Mouse (Mus musculus) c-Kit-negative CD71-positive TER-119-positive erythroid progenitor cells, embryonic 14.5 days (primary cell): ENCODE data around the gene Trpm2.
"Not testable (repeated sequence)": the region's sequence is repeated elsewhere in the genome, so short reads cannot be mapped to it uniquely, and the experiment has no call there.

ENCODE experiments used
- DNase-seq: peaks from one replicate; pipeline ENCODE4 v3.0.0-alpha.2; 2013; ENCODE audit warnings: low read depth, low spot score

Trpm2 gene

GRCm38 (mm10) chr10:77978351-77979350, 8.3 kb upstream of the Trpm2 start, which contains the start of gene 1810043G02Rik:
TSS of gene 1810043G02Rik (plus strand) at chr10:77978524.
- peak; percentile 95 for DNase-seq

DNA sequence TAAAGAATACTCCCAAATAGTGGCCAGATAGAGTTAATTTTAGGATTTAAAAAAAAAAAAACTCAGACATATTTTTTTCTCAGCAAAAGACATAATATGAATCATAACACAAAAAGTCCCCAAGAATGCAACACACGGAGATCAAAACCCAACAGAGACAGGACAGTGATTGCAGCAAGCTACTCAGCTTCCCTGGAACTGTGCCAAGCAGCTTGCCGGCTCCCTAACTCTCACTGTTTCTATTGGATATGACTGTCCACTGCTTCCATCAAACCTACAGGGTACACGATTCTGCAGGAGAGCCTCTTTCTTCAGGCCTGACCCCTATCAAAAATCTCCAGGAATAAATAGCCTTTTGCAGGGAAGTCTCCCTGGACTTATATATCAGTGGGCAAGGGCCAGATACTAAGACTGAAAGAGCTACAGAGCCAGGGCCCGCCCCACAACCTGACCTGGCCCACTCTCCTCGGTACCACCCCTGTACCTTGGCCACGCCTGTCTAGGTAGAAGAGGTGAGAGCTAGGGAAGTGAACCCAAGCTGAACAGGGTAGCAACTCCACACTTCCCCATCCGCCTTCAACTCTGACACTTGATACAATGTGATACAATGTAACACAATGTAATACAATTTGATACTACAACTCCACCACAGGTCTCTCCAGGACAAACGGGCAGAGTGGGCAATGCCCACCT, 6.2 kb upstream of the Trpm2 start:
- no peak for DNase-seq

- no peak for DNase-seq
Measured at GRCm38 (mm10) chr10:77975653-77976052, 5.3 kb upstream of the Trpm2 start.

DNA sequence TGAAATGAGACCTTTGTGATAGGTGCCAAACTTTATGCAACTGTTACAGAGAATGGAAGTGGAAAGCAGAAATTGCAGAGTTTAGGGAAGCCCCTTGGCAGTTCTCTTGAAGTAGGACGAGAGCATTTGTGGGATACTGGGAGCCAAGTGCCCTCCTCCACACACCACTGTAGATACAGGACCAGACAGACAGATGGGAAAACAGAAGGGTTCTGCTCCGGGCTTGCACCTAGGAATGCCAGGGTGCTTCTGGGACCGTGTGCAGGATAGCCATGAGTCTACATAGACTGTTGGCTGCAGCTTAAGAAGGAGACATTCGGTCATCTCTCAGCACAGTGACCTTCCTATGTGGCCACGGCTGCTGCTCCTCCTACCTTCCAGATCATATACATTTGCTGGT, 4.4 kb upstream of the Trpm2 start:
- no peak for DNase-seq

GRCm38 (mm10) chr10:77974323-77974722, 4.0 kb upstream of the Trpm2 start:
- DNase-seq = no peak

- no peak for DNase-seq
Measured at GRCm38 (mm10) chr10:77971709-77972553, 1.6 kb upstream of the Trpm2 start.

- DNase-seq = no peak
Measured at GRCm38 (mm10) chr10:77971191-77971590, 828 bp upstream of the Trpm2 start.

GRCm38 (mm10) chr10:77969973-77970325, 414 bp downstream of the Trpm2 start:
- DNase-seq = no peak

DNA sequence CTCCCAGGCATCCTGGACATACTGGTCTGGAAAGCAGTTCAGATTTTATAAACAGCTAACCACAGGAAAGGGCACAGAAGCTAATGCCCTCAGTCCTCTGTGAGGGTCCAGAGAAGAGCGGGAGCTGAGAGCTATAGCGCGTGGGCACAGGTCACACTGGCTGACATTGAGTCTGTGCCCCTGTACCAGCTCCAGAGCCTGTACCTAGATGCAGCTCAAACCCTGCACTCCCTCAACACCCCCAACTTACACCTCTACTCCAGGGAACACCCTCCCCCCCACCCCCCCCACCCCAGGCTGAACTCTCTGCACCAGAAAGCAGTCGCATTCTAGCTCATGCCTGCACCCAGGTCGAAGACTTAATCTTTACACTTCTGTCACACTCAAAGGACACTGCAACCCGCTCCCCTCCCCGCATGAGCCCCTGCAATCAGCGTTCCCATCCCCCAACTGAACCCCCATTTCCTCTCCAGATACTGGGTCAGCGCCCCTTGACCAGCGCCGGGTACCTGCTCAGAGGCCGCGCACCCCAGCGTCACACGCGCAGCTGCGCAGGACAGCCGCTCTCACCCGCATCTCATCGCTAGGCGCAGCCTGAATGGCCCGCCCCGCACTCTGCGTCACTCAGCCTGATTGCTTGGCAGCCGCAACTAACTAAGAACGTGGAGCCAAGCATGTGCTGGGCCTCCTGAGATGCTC, 940 bp downstream of the Trpm2 start:
- no peak for DNase-seq

DNA sequence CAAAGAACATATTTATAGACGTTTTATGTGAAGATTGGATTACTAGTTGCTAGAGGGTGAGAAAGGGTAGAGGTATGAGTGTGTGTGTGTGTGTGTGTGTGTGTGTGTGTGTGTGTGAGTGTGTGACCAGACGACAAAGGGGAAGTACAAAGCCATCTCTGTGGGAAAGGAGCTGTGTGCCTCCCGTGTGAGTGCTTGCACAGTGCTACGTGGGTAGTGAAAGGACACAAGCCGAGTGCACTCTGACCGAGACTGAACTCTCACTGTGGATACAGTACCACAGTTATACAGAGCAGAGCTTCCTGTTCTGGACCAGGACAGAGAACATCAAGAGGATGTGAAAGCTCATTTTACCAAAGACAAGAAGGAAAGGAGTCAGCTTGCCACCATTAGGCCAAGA, 6.4 kb downstream of the Trpm2 start:
- DNase-seq = no peak

DNA sequence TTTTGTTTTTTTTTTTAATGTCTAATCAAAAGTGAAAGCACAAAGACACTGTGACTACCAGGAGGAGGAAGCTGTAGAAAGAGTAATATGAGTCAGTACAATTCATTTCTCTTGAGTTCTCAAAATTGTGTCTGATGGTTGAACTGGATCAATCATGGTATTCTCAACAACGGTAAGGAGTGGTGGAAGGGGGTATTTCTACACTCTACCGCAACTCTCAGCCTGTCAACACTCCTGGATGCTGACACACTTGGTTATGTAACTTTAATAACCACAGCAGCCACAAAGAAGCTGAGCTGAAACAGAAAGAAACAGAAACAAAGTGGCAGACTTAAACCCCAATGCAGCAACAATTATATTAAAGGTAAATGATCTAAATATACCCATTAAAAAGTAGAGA, 7.6 kb downstream of the Trpm2 start:
- no peak for DNase-seq

DNA sequence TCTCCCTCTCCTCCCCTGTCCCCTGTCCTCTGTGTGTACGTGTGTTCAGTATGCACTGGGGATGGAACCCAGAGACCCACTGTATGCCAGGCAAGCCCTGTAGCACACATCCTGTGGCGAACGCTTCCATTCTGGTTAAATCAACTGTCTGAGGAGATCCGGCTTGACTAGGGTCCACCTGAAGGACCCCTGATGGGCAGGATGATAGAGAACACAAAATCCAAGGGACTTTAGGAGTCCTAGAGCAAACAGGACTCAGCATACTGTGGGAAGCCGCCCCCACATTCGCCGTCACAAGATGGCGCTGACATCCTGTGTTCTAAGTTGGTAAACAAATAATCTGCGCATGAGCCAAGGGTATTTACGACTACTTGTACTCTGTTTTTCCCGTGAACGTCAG, 19.9 kb downstream of the Trpm2 start:
- DNase-seq = not testable (repeated sequence)

DNA sequence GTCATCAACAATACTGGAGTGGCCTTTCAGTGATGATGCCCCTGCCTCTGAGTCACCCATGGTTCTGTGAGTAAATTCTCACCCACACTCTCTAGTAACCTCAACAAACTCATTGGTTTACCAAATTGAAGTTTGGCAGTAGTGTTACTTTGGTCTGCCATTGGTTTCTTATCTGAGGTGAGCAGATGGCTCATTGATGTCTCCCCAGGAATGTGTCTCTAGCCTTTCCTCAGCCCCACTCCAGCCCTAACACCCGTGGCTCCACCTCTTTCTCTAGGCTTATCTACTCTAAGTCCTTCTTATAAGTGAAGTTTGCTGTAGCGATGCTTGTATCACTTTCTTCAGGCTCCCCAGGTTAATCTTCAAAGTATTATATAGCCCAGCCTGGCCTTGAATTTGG, 30.7 kb downstream of the Trpm2 start:
- no peak for DNase-seq

- DNase-seq = no peak
Measured at GRCm38 (mm10) chr10:77927375-77927774, 43.0 kb downstream of the Trpm2 start.

GRCm38 (mm10) chr10:77926140-77926539, 44.2 kb downstream of the Trpm2 start:
- DNase-seq = peak; percentile 30

- DNase-seq = no peak
Measured at GRCm38 (mm10) chr10:77922681-77923080, 47.7 kb downstream of the Trpm2 start.

- no peak for DNase-seq
Measured at GRCm38 (mm10) chr10:77921009-77921408, 49.4 kb downstream of the Trpm2 start.

DNA sequence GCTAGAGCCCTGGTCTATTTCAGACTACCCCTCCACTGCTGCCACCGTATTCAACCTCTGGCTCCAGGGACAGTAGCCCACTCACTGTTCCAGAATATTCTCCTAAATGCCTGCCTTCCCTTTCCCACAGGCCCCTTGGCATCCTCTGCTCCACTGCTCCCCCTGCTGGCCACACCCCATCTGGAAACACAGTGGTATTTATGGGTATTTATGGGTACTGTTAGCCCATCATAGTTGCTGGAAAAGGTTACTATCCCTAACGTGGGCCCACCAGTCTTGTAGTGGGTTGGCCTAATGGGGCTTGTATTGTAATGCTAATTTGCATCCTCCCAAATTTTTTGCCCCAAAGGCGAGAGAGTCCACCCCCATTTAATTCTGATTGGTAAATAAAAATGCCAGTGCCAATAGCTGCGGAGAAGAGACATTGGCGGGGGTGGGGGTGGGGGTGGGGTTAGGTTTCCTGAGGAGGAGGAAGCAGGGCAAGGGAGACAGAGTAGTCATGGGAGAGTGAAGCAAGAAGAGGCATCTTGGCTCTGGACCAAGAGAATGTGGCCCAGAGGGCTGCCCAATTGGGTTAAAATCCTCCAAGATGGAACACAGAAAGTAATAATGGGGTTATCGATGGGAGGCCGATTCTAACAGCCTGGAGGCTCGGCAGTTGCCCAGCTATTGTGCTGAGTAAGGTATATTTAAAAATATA, 53.6 kb downstream of the Trpm2 start:
- DNase-seq = peak; percentile 12

- no peak for DNase-seq
Measured at GRCm38 (mm10) chr10:77913292-77913691, 57.1 kb downstream of the Trpm2 start.

DNA sequence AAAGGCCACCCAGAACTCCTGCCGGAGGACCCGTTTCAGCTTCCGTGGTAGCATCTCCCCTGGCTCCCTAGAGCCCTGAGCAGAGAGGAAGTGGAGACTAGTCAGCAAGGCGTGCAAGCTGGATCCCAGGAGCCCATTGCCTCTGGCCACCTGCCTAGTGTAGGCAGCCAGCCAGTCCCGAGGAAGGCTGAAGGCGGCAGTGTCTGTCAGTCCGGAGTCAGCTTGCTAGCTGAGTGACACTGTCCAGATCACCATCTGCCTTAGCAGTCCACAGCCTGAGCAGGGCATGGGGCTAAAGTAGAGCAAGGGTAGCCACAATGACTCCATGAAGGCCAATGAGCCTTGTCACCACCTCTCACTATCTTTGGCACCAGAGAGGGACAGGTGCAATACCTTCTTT, 57.8 kb downstream of the Trpm2 start:
- DNase-seq = no peak
